Mouse (Mus musculus): ENCODE measurements around the gene Nrp1. TPM values are rescaled to one million over a fixed set of nuclear protein-coding genes. Genes with fewer than 3 reads are reported as not detected.

Gene Nrp1
- total RNA-seq, 2 experiments from 2014 or later: 9.4 to 11.7 TPM

DNA sequence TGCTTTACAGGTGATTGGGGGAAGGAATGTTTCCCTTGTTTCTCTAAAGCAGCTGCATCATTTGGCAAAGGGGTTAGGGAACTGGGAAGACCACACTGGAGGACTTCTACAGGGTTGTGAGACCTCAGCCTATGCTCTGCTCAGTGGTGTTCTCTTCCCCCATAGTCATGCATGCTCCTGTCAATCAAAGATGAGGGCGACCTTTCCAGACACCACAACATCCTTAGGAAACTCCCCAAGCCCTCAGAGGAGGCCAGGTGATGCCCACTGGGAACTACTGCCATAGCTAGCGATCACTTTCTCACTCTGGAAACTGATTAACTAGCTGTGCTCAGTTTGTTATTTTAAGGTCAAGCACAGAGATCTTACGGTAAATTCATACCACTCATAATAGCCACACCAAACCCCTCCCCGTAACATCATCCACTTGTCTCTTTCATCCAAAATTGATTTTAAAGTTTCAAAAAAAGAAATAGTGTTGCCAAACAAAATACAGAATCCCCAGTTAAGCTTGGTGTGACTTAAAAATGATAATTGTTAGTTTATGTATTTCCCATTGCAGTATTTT, 105.7 kb downstream of the Nrp1 start:
- ATAC-seq (replicated peaks; ENCODE audit: poor library complexity): no peak

DNA sequence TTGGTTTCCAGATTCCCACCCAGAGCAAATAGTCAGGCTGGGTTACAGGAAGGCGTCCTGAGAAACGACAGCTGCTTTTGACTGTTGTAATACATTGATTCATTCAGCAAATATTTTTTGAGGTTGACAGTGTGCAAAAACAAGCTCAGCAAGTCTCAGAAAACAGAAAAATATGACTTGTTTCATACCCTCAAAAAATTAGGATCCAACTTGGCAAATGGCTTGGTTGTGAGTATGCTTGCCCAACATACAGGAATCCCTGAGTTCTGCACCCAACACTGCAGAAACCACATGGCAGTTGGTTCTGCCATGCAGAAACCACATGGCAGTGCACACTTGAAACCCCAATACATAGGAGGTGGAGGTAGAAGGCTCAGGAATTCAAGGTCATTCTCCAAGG, 107.1 kb downstream of the Nrp1 start:
- ATAC-seq (replicated peaks; ENCODE audit: poor library complexity): 0 out of 2 replicates have a peak, but pooled peaks have one; percentile 42

- no peak for ATAC-seq (replicated peaks; ENCODE audit: poor library complexity)
These were observed 108.5 kb downstream of the Nrp1 start for GRCm38 (mm10) chr8:128466681-128467430.

GRCm38 (mm10) chr8:128470097-128470496, 111.7 kb downstream of the Nrp1 start:
- ATAC-seq (replicated peaks; ENCODE audit: poor library complexity): no peak

- no peak for ATAC-seq (replicated peaks; ENCODE audit: poor library complexity)
These were observed 112.8 kb downstream of the Nrp1 start for GRCm38 (mm10) chr8:128471186-128471585.

DNA sequence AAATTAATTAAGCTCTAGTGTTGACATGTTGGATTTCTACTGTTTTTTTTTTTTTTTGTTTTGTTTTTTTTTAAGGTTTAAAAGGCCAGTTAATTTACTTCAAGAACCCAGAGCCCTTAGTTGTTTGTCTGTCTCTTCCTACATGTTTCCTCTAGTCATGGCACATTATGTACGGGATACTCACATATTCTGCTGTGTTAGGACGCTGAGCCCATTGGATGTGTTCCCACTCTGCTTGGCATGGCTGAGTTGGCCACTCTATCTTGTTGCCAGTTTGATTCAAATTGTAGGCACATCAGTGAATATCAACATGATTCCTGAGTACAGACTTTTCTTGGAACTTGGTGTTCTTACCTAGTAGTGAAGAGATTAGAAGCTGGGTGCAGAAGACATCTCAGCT, 114.5 kb downstream of the Nrp1 start:
- no peak for ATAC-seq (replicated peaks; ENCODE audit: poor library complexity)

DNA sequence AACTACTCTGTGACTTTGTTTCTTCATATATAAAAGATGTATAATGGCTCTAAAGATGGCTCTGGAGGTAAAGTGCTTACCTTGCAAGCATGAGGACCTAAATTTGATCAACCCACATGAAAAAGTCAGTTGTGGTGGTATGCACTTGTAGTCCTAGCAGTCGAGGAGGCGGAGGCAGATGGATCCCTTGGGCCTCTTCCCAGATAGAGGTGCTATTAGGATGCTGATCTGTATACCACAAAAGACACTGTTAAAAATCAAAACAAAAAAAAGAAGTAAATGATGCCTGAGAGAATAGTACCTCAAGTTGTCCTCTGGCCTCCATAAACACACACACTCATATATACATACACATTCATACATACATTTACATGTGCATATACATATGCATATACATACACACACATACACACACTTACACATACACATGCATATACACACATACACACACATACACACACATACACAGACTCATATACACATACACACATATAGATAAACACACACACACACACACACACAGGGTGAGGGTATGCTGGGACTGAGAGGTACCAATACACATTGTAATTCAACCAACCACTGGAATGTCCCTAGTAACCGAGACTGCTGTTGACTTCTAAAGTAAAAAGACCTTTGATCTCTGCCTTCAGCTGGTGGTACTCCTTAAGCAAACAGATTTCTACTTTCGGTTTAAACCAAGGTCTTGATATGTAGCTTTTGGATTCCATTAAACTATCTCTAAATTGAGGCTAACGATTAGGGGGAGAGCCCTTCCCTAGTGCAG, 115.2 kb downstream of the Nrp1 start:
- no peak for ATAC-seq (replicated peaks; ENCODE audit: poor library complexity)

DNA sequence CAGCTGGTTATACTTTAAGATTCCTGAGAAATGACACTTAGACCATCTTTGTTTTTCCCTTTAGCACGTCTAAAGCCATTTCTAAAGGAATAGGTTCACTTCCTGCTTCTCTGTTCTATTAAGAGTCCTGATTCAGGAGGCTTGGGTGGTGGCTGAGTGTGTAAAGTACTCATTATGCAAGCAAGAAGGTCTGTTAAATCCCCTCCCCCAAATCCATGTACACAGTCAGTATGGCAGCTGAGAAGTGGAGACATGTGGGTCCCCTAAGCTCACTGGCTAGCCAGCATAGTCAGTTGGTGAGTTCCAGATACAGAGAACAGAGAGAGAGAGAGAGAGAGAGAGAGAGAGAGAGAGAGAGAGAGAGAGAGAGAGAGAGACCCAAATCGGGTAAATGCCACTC, 116.2 kb downstream of the Nrp1 start:
- 0 out of 2 replicates have a peak, but pooled peaks have one; percentile 31 for ATAC-seq (replicated peaks; ENCODE audit: poor library complexity)

DNA sequence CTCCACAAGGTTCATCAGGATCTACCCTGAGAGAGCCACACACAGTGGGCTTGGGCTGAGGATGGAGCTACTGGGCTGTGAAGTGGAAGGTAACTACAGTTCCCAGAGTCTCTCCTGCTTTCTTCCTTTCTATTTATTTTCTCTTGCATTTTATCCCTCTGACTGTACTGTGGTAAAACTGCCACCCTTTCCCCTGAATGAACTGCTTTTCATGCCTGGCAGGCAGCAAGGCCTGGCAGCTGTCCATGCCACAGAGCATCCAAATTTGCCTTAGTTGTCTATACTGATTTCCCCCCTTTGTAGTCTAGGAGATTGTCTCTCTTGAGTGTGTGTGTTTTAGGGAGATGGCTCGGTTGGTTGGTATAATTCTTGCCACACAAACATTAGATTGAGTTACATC, 117.8 kb downstream of the Nrp1 start:
- no peak for ATAC-seq (replicated peaks; ENCODE audit: poor library complexity)

GRCm38 (mm10) chr8:128478017-128478416, 119.6 kb downstream of the Nrp1 start:
- no peak for ATAC-seq (replicated peaks; ENCODE audit: poor library complexity)

DNA sequence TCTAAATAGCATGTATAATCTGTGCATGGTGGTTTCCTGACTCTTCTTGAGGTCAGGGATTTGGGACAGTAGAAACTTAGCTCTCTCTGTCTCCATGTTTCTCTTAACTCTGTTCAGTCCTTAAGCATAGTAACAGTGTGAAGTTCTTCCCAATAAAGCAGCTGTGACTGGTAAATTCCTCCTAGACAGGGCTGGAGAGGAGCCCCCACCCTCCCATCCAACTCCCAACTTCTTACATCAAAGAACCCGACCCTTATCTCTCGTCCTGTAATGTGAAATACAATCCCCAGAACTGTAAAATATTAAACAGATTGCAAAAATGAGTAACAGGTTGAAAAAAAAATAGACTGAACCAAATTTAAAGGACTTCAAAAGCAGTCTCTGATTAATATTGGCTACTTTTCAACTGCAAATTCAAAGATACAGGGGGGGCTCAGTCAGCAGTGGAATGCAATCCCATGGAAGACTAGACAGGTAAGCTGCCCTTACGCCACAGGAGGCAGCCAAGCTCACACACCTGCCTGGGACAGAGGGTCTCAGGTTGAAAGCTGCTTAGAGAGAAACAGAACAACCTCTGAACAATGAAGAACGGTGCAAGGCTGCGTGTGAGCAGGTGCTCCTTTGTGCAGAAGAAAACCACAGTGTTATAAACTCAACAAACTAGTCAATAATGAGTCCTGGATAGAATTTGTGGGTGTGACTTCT, 121.1 kb downstream of the Nrp1 start:
- ATAC-seq (replicated peaks; ENCODE audit: poor library complexity): no peak

GRCm38 (mm10) chr8:128480896-128481665, 122.7 kb downstream of the Nrp1 start:
- ATAC-seq (replicated peaks; ENCODE audit: poor library complexity): peak; percentile 89

- no peak for ATAC-seq (replicated peaks; ENCODE audit: poor library complexity)
These were observed 124.9 kb downstream of the Nrp1 start for GRCm38 (mm10) chr8:128483344-128483743.

- ATAC-seq (replicated peaks; ENCODE audit: poor library complexity): peak; percentile 35; the same call in 1 of the 2 replicates
These were observed 126.3 kb downstream of the Nrp1 start for GRCm38 (mm10) chr8:128484720-128485124.

DNA sequence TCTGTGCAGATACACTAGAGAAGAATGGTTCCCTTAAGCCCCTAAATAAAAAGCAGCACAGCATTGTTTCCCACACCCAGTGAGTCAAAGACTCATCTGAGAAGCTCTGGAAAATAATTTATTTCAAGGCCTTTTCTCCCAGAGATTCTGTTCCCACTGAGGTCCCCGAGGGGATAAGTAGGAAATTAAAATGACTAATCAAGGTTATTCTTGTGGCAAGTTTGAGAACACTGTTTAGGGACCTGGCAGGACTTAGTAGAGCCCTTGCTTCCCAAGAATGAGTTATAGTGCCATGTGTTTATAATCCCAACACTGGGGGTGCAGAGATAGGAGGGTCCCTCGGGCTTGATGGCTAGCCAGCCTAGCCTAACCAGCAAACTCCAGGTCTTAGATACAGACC, 127.6 kb downstream of the Nrp1 start:
- ATAC-seq (replicated peaks; ENCODE audit: poor library complexity): no peak

GRCm38 (mm10) chr8:128487966-128488931, 129.8 kb downstream of the Nrp1 start:
- ATAC-seq (replicated peaks; ENCODE audit: poor library complexity): peak; percentile 35

- ATAC-seq (replicated peaks; ENCODE audit: poor library complexity): no peak
These were observed 130.9 kb downstream of the Nrp1 start for GRCm38 (mm10) chr8:128489351-128489750.

DNA sequence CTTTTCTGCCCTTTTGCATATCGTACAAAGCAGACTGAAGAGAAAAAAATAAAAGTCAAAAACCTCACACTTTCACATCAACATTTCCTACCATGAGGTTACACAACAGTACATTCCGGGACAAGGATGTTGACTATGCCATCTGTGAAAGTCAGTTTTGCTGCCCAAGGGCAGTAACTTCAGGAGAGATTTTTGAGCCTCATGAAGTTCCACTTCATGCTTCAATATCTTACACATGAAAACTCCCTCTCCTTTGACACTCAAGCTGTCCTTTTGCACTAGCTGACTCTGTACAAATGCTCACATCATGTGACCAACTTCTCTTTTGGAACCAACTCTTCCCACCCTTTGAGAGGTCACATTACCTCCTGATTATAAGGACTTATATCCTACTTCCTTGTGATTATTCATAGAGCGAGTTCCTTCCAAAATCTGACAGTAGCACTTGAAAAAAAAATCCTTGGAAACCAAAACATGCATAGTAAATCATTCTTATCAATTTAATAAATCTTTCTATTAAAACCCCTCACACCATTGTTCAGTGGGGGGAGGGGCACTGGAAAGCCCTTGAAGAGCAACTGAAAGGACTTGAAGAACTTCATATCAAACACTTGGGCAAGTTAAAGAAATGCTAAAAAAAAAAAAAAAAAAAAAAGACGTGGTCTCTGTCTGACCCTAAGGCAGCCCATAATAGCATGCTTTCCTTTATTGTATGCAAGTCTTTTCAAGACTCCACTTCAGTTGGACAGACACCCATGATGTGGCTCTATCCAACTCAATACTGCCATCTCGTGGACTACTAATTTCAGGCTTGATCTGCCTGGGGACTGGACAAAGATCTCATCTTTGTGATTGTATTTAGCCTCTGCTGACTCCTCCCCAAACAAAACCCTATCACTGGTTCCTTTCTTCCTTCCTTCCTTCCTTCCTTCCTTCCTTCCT, 133.0 kb downstream of the Nrp1 start:
- ATAC-seq (replicated peaks; ENCODE audit: poor library complexity): peak; percentile 83

Measured in megakaryocyte progenitor cell, adult 5-6 weeks (primary cell).